Mouse (Mus musculus) hindbrain, postnatal 0 days (tissue): Measurements from ENCODE around the gene Stom. TPM values are rescaled to one million over a fixed set of nuclear protein-coding genes. Genes with fewer than 3 reads are reported as not detected.

Experiments used
- ATAC-seq: fragments of 200-750 bp; cut with Nextera tagmentation; 2 replicates; pipeline ENCODE4 v1.8.0; 2017; ENCODE audit warnings: mild to moderate bottlenecking, moderate TSS enrichment, moderate library complexity
- DNase-seq: peaks from one replicate; pipeline ENCODE4 v3.0.0-alpha.2; 2015; ENCODE audit warnings: low spot score
- H3K27ac ChIP-seq: fragments of 300-500 bp; sonication (generic); 2 replicates; pipeline ENCODE4 v1.5.1; 2014; ENCODE audit warnings: mild to moderate bottlenecking
- H3K27me3 ChIP-seq: fragments of 300-500 bp; sonication (generic); 2 replicates; pipeline ENCODE4 v1.6.1; 2014; ENCODE audit warnings: low read length, mixed read lengths; ENCODE audit not compliant: insufficient read depth
- H3K36me3 ChIP-seq: fragments of 300-500 bp; sonication (generic); 2 replicates; pipeline ENCODE4 v1.6.1; 2014; ENCODE audit warnings: low read length, mixed read lengths; ENCODE audit not compliant: insufficient read depth
- H3K4me1 ChIP-seq: fragments of 300-500 bp; sonication (generic); 2 replicates; pipeline ENCODE4 v1.6.1; 2014; ENCODE audit warnings: antibody characterized with exemption, low read length, mixed read lengths; ENCODE audit not compliant: insufficient read depth
- H3K4me2 ChIP-seq: fragments of 300-500 bp; sonication (generic); 2 replicates; pipeline ENCODE4 v1.6.1; 2014; ENCODE audit warnings: low read depth, mild to moderate bottlenecking, low read length, moderate library complexity, mixed read lengths
- H3K4me3 ChIP-seq: fragments of 300-500 bp; sonication (generic); 2 replicates; pipeline ENCODE4 v1.5.1; 2014; ENCODE audit warnings: low read length
- H3K9ac ChIP-seq: fragments of 300-500 bp; sonication (generic); replicated peaks from 2 replicates; pipeline ENCODE4 v1.6.1; 2014; ENCODE audit warnings: mild to moderate bottlenecking, low read length, moderate library complexity, mixed read lengths
- H3K9me3 ChIP-seq: fragments of 300-500 bp; sonication (generic); 2 replicates; pipeline ENCODE4 v1.6.1; 2016; ENCODE audit warnings: low read length, mixed read lengths
- CTCF ChIP-seq: IDR thresholded peaks from 2 replicates; pipeline ENCODE4 v1.5.1; 2016; ENCODE audit warnings: antibody characterized with exemption, control low read depth, low read depth
- WGBS: fragments of 180-500 bp; shearing (Covaris S2); extraction: QIAGEN DNeasy Blood & Tissue Kit; methylation state at CpG from one replicate; pipeline ENCODE4 v1.1.7; 2014; 5-methylcytosine and 5-hydroxymethylcytosine counted together
- polyA plus RNA-seq: library from polyadenylated mRNA; unstranded; fragments of >200 nt; fragmentation: Nextera tagmentation; extraction: Ambion mirVana; gene quantifications from 2 replicates; pipeline ENCODE4 v1.2.1, GENCODE M21; 2015
- total RNA-seq: library from RNA; depleted of rRNA; stranded (reverse); fragments of >200 nt; gene quantifications from 2 replicates; pipeline ENCODE4 v1.2.3, GENCODE M21; 2014

The Stom gene
- total and polyA plus RNA-seq, 2 experiments from 2014 or later: 30.8 to 35.5 TPM

GRCm38 (mm10) chr2:35278371-35279210 lies 58.2 kb downstream of the Stom start:
- no peak for TF ChIP-seq CTCF
- Histone ChIP-seq H3K4me2 (no peak overlapping the region), H3K9me3 (no peaks in the 10 kb centered on the region), H3K9ac (no peak overlapping the region), H3K27me3 (peaks cover 3% of the 10 kb centered on the region), H3K36me3 (no peaks in the 10 kb centered on the region), H3K4me3 (no peak overlapping the region), H3K4me1 (peaks cover 2% of the 10 kb centered on the region), H3K27ac (no peak overlapping the region)
- DNase-seq (no peak), ATAC-seq (no peak)
- 81% methylated on average over 7 of the region's 7 CpGs for WGBS

- TF ChIP-seq CTCF: no peak
- peaks cover 3% of the 10 kb centered on the region; the same call in 1 of the 2 replicates for H3K27me3 ChIP-seq
- H3K36me3 ChIP-seq: no peaks in the 10 kb centered on the region
- ATAC-seq (peak; percentile 69), DNase-seq (peak; percentile 55)
- no peak overlapping the region for H3K4me3 ChIP-seq
- WGBS: 67% methylated on average over 3 of the region's 3 CpGs
- H3K9ac ChIP-seq: no peak overlapping the region
- no peak overlapping the region for H3K4me2 ChIP-seq
- no peaks in the 10 kb centered on the region for H3K9me3 ChIP-seq
- peak overlapping the region; percentile 28; the same call in 1 of the 2 replicates for H3K27ac ChIP-seq
- peaks cover 8% of the 10 kb centered on the region; the same call in 1 of the 2 replicates for H3K4me1 ChIP-seq
Observed at GRCm38 (mm10) chr2:35277686-35278085, 59.1 kb downstream of the Stom start.

- no peaks in the 10 kb centered on the region for H3K9me3 ChIP-seq
- H3K27me3 ChIP-seq: no peaks in the 10 kb centered on the region
- peaks cover 14% of the 10 kb centered on the region for H3K4me1 ChIP-seq
- H3K4me3 ChIP-seq: no peak overlapping the region
- no peak for ATAC-seq
- peak; percentile 36 for DNase-seq
- peak overlapping the region; percentile 56; the same call in 1 of the 2 replicates for H3K27ac ChIP-seq
- no peaks in the 10 kb centered on the region for H3K36me3 ChIP-seq
- H3K9ac ChIP-seq: no peak overlapping the region
- no peak overlapping the region for H3K4me2 ChIP-seq
- WGBS: 16% methylated on average over 2 of the region's 2 CpGs
- TF ChIP-seq CTCF: no peak
Observed at GRCm38 (mm10) chr2:35273536-35273935, 63.2 kb downstream of the Stom start.

GRCm38 (mm10) chr2:35272881-35273280 lies 63.9 kb downstream of the Stom start:
- Histone ChIP-seq H3K4me2 (no peak overlapping the region), H3K4me1 (peaks cover 14% of the 10 kb centered on the region), H3K27me3 (no peaks in the 10 kb centered on the region), H3K36me3 (no peaks in the 10 kb centered on the region), H3K9ac (no peak overlapping the region), H3K27ac (peak overlapping the region; percentile 56; the same call in 1 of the 2 replicates), H3K9me3 (no peaks in the 10 kb centered on the region), H3K4me3 (no peak overlapping the region)
- TF ChIP-seq CTCF: no peak
- 86% methylated on average over 6 of the region's 6 CpGs for WGBS
- ATAC-seq (no peak), DNase-seq (no peak)

DNA sequence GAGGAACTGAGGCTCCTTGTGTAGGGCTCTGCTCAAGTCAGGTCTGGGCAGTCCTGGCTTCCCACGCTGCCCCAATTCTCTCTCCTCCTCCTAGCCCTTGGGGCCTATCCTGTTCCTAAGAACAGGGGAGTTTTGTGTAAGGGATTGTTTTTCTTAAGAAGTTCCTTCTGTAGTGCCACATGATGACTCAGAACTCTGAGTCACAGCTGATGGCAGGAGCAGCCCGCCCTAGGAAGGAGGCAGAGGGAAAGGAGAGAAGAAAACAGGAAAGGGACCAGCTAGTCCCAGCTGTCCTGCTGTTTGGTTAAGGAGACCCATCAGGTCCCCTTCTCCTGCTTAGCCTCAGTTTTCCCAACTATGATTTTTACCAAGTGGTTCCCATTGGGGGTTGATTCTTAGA lies 65.0 kb downstream of the Stom start:
- Histone ChIP-seq H3K9me3 (no peaks in the 10 kb centered on the region), H3K27ac (no peak overlapping the region), H3K4me1 (peaks cover 14% of the 10 kb centered on the region), H3K4me2 (no peak overlapping the region), H3K4me3 (no peak overlapping the region), H3K36me3 (no peaks in the 10 kb centered on the region), H3K9ac (no peak overlapping the region), H3K27me3 (no peaks in the 10 kb centered on the region)
- WGBS: 86% methylated on average over 2 of the region's 2 CpGs
- no peak for ATAC-seq
- DNase-seq: no peak
- no peak for TF ChIP-seq CTCF

- WGBS: 13% methylated on average over 10 of the region's 10 CpGs
- no peak overlapping the region for H3K4me2 ChIP-seq
- 0 out of 2 replicates have a peak overlapping the region, but pooled peaks have one; percentile 17 for H3K9ac ChIP-seq
Observed at GRCm38 (mm10) chr2:35270531-35270984, 66.2 kb downstream of the Stom start.

More at GRCm38 (mm10) chr2:35270531-35270984, 66.2 kb downstream of the Stom start:
- no peak overlapping the region for H3K4me3 ChIP-seq
- no peaks in the 10 kb centered on the region for H3K36me3 ChIP-seq
- peaks cover 14% of the 10 kb centered on the region for H3K4me1 ChIP-seq
- DNase-seq (peak; percentile 77), ATAC-seq (peak; percentile 30; the same call in 1 of the 2 replicates)
- H3K27ac ChIP-seq: no peak overlapping the region
- no peaks in the 10 kb centered on the region for H3K27me3 ChIP-seq
- peak; percentile 82 for TF ChIP-seq CTCF
- no peaks in the 10 kb centered on the region for H3K9me3 ChIP-seq
